Mouse (Mus musculus): ENCODE results near the gene Casp12. TPM values are rescaled to one million over a fixed set of nuclear protein-coding genes. Genes with fewer than 3 reads are reported as not detected.

Casp12 gene
- 0.12 TPM in 1 of 2 replicates, not detected in the other for polyA plus RNA-seq (2016; fragmentation: Nextera tagmentation; extraction: Ambion mirVana)

DNA sequence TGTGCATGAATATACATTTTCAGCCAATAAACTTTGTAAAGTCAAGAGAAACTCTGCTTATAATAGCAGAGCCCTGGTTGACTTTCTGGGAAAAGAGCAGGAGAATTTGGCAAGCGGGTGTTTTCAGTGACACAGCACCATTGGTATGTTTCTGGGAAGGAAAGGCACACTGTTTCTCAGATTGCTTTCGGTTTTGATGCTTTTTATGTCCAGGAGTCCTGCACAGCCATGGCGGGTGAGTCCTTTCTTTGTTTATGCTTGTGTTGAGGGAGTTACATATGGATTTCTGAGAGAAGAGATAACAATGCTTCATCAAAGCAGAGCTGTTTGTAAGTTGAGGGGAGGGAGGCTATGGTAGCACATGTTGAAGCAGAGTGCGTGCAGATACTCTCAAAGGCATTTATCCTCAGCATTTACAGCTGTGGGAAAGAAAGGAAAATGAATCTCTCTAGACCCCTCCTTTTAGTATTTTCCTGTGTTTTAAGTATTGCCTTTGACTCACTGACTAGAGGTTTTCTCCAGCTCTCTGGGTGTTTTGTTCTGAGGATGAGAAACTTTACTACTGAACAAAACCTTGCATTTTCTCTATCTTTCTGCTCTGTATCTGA lies at the start of gene Casp12:
Casp12 (plus strand) TSS at position 140 of the 608 bp plus-strand sequence.
- 81% methylated on average over 4 of the region's 4 CpGs for WGBS
- no peak within 1 kb of the TSS for H3K27ac ChIP-seq
- H3K4me3 ChIP-seq = no peak within 1 kb of the TSS
- no peaks in the 10 kb centered on the region for H3K27me3 ChIP-seq (ENCODE audit: insufficient read depth, poor library complexity, severe bottlenecking)
- no peaks in the 10 kb centered on the region for H3K36me3 ChIP-seq
- DNase-seq (ENCODE audit: low spot score) = no peak
- H3K4me1 ChIP-seq (replicated peaks) = no peaks in the 10 kb centered on the region
- no peaks in the 10 kb centered on the region for H3K9me3 ChIP-seq

DNA sequence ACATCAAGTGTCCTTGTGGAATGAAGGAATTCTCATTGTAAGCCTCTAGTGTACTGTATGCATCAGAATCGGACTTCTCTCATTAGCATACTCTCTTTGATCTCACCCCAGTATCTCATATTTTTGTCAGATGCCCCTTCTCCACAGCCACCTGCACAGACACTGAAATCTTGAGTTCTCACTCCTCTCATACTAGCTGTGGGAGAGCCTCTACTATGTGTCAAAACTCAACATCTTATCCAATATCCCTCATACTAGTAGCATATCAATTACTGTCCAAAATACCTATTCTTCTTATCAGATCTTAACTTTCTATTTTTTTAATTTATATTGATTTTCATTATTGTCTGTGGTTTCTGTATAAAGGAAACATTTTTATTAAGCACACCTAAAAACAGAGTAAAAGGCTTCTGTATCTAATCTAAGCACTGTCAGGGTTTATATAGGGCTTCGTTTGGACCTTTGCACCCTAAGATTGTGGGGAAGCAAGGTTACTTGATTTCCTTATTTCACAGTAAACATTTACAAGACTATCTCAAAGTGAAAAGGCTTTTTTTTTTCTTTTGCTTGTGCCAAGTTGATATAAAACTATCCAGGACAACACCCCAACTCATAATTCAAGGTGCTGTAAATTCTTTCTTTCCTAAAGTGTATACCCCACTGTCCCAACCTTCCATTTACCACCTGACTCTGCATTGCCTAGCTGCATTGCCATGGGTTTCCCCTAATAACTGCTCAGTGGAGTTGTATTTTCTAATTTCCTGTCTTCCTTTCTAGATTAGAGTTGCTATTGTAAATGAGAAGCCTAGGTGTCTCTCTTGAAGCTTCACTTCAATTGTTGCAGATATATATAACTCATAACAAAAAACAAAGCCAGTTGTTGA lies 48.6 kb upstream of the Casp12 start:
- DNase-seq (ENCODE audit: low spot score) = no peak
- H3K27ac ChIP-seq = no peak overlapping the region
- H3K27me3 ChIP-seq (ENCODE audit: insufficient read depth, poor library complexity, severe bottlenecking) = no peaks in the 10 kb centered on the region
- no peak overlapping the region for H3K4me3 ChIP-seq
- H3K9me3 ChIP-seq = no peaks in the 10 kb centered on the region
- WGBS = 85% methylated on average over 2 of the region's 2 CpGs
- H3K4me1 ChIP-seq (replicated peaks) = no peaks in the 10 kb centered on the region
- H3K36me3 ChIP-seq = no peaks in the 10 kb centered on the region

DNA sequence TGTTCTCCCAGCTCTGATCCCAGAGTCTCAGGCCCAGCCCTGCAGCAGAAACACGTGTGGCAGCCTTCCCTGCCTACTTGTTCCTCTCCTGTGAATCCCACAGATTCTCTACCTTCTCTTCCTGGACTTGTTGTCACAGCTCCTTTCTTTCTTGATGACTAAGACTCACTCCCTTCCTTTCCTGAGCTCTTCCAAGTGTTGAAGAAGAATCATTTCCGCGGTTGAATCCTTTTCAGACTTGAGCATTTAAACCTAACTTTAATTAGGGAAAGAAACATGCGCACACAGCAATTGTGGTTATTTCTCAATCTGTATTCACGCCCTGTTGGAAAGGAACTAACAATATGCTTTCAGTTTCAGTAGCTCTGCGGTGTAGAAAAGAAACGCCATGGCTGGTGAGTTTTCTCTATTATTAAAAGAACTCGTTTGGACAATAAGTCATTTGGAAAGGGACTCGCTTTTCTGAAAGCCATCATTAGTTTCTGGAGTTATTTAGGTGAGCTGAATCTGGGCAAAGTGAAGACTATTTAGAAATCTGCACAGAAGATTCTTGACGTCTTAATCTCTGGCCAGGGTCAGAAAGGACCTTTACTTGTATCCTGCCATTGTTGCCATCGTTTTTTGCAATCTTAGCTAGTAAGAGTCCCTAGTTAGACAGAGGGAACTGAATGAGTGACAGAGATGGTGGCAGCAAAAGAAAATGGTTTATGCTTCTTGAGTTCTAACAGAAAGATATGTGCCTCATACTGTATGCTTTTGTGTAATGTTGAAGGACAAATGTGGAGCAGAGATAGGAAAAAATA lies 46.7 kb upstream of the Casp12 start, which contains the start of gene Casp1:
Casp1 (plus strand) TSS at position 189 of the 803 bp plus-strand sequence.
- DNase-seq (ENCODE audit: low spot score) = no peak
- Histone ChIP-seq H3K4me3 (no peak within 1 kb of the TSS), H3K4me1 (replicated peaks) (no peaks in the 10 kb centered on the region), H3K36me3 (no peaks in the 10 kb centered on the region), H3K27me3 (ENCODE audit: insufficient read depth, poor library complexity, severe bottlenecking) (no peaks in the 10 kb centered on the region), H3K9me3 (no peaks in the 10 kb centered on the region), H3K27ac (no peak within 1 kb of the TSS)
- 71% methylated on average over 11 of the region's 11 CpGs for WGBS

DNA sequence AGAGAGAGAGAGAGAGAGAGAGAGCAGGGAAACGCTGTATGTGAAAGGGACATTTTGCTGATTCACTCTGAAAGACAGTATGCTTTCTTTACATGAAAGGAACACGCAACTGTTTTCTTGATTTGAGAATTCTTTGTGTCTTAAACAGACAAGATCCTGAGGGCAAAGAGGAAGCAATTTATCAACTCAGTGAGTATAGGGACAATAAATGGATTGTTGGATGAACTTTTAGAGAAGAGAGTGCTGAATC lies 46.2 kb upstream of the Casp12 start:
- H3K27ac ChIP-seq = no peak overlapping the region
- no peak for DNase-seq (ENCODE audit: low spot score)
- WGBS = 83% methylated on average over 2 of the region's 2 CpGs

DNA sequence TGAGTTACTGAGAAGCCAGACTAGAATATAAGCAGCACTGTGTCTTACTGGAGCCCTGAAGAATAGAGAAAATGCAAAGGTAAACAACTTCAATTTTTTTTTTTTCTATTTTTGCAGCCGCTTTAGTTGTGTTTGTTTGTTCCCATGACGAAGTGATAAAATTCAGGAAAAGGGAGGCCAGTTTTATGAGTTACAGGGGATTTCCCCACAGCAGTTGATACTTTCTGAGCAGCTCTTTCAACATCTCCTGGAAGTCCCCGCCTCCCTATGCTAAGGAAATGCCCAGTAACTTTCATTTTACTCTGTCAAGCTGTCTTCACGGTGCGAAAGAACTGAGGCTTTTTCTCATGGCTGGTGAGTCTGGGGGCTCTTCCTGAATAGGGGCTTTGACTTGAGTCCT lies 36.7 kb upstream of the Casp12 start, which contains the start of gene Casp4:
Casp4 (plus strand) TSS at position 268 of the 400 bp plus-strand sequence.
- no peak within 1 kb of the TSS for H3K27ac ChIP-seq

More for the DNA sequence above, 46.2 kb upstream of the Casp12 start:
- Histone ChIP-seq H3K9me3 (no peaks in the 10 kb centered on the region), H3K4me1 (replicated peaks) (no peaks in the 10 kb centered on the region), H3K27me3 (ENCODE audit: insufficient read depth, poor library complexity, severe bottlenecking) (no peaks in the 10 kb centered on the region), H3K4me3 (no peak overlapping the region), H3K36me3 (no peaks in the 10 kb centered on the region)

DNA sequence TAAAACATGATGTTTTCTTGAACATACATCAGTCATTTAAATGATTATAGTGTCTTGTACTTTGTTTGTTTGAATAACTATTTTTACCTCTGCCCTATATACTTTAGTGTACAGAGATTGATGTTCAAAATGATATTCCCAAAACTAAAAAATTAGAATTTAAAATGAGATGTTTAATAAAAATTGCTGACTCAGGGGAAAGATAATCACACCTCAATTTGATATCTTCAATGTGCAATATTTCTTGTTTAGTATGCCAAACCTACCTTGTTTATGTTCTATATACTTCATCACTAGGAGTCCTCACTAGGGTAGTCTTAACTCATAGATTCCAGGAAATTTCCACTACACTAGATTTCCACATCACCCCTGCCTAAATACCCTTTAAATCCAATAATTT lies 35.1 kb upstream of the Casp12 start:
- H3K9me3 ChIP-seq = no peaks in the 10 kb centered on the region

More for the DNA sequence above, 36.7 kb upstream of the Casp12 start, which contains the start of gene Casp4:
- DNase-seq (ENCODE audit: low spot score) = no peak
- no peak within 1 kb of the TSS for H3K4me3 ChIP-seq
- H3K36me3 ChIP-seq = no peaks in the 10 kb centered on the region
- no peaks in the 10 kb centered on the region for H3K27me3 ChIP-seq (ENCODE audit: insufficient read depth, poor library complexity, severe bottlenecking)
- 78% methylated on average over 5 of the region's 5 CpGs for WGBS
- H3K9me3 ChIP-seq = no peaks in the 10 kb centered on the region
- H3K4me1 ChIP-seq (replicated peaks) = no peaks in the 10 kb centered on the region

DNA sequence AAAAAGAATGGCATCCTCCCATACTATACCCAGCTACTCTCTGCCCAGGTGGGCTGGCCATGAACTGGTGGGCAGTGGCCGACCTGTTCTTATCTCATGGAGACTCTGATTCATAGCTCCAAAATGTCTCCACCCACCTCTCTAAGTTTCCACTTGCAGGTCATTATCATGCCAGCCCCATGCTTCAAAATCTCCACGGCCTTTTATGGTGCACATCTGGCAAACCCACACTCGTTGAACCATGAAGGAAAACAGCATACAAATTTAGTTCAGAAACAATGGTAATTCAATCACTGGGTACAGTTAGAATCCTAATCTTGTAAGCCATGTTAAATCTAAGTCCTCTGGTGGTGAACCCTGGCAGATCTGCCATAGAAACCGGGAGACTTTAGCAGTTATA lies 33.8 kb upstream of the Casp12 start:
- Histone ChIP-seq H3K36me3 (no peaks in the 10 kb centered on the region), H3K27me3 (ENCODE audit: insufficient read depth, poor library complexity, severe bottlenecking) (no peaks in the 10 kb centered on the region), H3K27ac (no peak overlapping the region), H3K4me3 (no peak overlapping the region), H3K9me3 (no peaks in the 10 kb centered on the region), H3K4me1 (replicated peaks) (no peaks in the 10 kb centered on the region)
- no peak for DNase-seq (ENCODE audit: low spot score)
- 82% methylated on average over 4 of the region's 4 CpGs for WGBS

More for the DNA sequence above, 35.1 kb upstream of the Casp12 start:
- Histone ChIP-seq H3K4me1 (replicated peaks) (no peaks in the 10 kb centered on the region), H3K36me3 (no peaks in the 10 kb centered on the region), H3K27ac (no peak overlapping the region), H3K4me3 (no peak overlapping the region), H3K27me3 (ENCODE audit: insufficient read depth, poor library complexity, severe bottlenecking) (no peaks in the 10 kb centered on the region)
- DNase-seq (ENCODE audit: low spot score) = no peak

DNA sequence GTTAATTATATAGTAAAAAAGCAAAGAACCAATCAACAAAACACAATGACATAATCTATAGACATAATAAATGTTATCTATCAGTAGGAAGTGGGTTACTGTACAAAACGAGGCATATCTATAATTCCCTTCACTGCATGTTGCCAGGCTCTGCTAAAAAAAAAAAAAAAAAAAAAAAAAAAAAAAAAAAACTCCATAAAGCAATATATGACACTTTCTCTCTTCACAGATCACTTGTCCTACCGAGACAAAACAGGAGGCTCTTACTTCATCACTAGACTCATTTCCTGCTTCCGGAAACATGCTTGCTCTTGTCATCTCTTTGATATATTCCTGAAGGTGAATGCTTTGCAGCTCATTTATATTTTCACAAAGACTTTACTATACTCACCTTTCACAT lies 17.0 kb upstream of the Casp12 start:
- H3K36me3 ChIP-seq = no peaks in the 10 kb centered on the region
- H3K27ac ChIP-seq = no peak overlapping the region
- no peaks in the 10 kb centered on the region for H3K9me3 ChIP-seq
- DNase-seq (ENCODE audit: low spot score) = no peak
- no peaks in the 10 kb centered on the region for H3K4me1 ChIP-seq (replicated peaks)
- 86% methylated on average over 3 of the region's 3 CpGs for WGBS
- no peak overlapping the region for H3K4me3 ChIP-seq
- H3K27me3 ChIP-seq (ENCODE audit: insufficient read depth, poor library complexity, severe bottlenecking) = no peaks in the 10 kb centered on the region

DNA sequence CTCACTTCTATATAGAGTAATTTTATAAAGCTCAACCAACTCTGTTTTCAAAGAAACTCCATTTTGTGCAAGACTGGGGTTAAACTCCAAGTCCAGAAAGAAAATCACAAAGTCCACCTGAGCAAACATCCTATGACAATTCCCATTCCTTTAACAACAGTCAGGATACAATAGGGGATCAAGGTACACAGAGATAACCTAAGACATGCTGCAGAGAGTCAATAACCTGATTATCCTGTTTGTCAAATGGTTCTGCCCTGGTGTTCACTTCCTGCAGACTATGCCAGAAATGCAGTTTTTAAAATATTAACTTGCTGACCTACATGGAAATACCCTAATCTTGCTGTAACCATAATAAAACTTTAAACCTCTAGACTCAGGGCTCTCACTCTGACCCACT lies 12.8 kb upstream of the Casp12 start:
- no peak for DNase-seq (ENCODE audit: low spot score)
- Histone ChIP-seq H3K27me3 (ENCODE audit: insufficient read depth, poor library complexity, severe bottlenecking) (no peaks in the 10 kb centered on the region), H3K4me1 (replicated peaks) (no peaks in the 10 kb centered on the region), H3K27ac (no peak overlapping the region), H3K4me3 (no peak overlapping the region), H3K36me3 (no peaks in the 10 kb centered on the region), H3K9me3 (no peaks in the 10 kb centered on the region)

DNA sequence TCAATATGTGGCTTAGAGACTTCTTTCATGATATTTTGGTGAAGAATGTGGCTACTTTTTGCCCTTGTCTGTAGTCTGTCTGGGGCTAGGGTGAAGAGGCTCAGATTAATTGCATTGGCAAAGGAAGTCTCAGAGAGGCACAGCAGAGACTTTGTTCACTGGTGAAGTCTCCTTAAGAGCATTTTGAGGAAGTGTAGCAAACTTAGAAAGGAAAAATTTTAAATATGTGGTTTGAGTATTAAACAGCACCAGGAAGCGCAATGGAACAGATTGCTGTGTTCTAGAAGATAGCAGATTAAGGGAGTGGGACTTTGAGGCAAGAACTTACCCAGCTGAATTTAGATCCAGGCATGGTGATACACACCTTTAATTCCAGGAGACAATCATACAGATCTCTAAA lies 11.8 kb upstream of the Casp12 start:
- 94% methylated on average over 1 of the region's 1 CpGs for WGBS
- Histone ChIP-seq H3K4me3 (no peak overlapping the region), H3K36me3 (no peaks in the 10 kb centered on the region), H3K9me3 (no peaks in the 10 kb centered on the region), H3K4me1 (replicated peaks) (no peaks in the 10 kb centered on the region), H3K27ac (no peak overlapping the region), H3K27me3 (ENCODE audit: insufficient read depth, poor library complexity, severe bottlenecking) (no peaks in the 10 kb centered on the region)
- no peak for DNase-seq (ENCODE audit: low spot score)

DNA sequence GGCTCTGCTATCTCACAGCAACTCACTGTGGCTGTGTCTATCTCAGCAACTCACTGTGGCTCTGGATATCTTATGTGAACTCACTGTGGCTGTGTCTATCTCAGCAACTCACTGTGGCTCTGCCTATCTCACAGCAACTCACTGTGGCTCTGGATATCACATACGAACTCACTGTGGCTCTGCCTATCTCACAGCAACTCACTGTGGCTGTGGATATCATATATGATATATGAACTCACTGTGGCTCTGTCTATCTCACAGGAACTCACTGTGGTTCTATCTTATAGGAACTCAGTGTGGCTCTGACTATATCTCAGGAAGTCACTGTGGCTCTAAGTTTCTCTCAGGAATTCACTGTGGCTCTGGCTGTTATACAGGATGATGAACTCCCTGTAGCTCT lies 2.1 kb upstream of the Casp12 start:
- no peaks in the 10 kb centered on the region for H3K9me3 ChIP-seq
- no peaks in the 10 kb centered on the region for H3K4me1 ChIP-seq (replicated peaks)
- H3K4me3 ChIP-seq = no peak overlapping the region
- H3K27ac ChIP-seq = no peak overlapping the region
- no peak for DNase-seq (ENCODE audit: low spot score)
- H3K27me3 ChIP-seq (ENCODE audit: insufficient read depth, poor library complexity, severe bottlenecking) = no peaks in the 10 kb centered on the region
- 86% methylated on average over 1 of the region's 1 CpGs for WGBS
- H3K36me3 ChIP-seq = no peaks in the 10 kb centered on the region

DNA sequence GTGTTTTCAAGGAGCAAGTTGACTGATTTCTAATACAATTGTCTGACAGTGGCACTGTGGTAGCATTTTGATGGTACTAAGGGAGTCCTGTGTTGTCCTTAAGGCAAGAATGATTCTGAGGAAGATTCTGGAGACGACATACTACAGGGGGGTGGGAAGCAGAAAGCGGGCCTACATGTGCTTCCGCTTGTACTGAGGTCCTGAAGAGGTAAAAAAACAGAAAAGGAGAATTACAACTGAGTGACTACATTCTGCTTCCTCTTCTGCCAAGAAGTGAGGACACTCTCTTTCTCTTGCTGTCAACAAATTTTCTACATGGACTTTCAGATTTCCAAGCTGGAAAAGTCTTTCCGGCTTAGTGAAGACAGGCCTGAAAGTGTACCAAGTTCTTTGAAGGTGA lies 1.1 kb upstream of the Casp12 start:
- no peak for DNase-seq (ENCODE audit: low spot score)
- Histone ChIP-seq H3K4me3 (no peak overlapping the region), H3K36me3 (no peaks in the 10 kb centered on the region), H3K9me3 (no peaks in the 10 kb centered on the region), H3K27me3 (ENCODE audit: insufficient read depth, poor library complexity, severe bottlenecking) (no peaks in the 10 kb centered on the region), H3K4me1 (replicated peaks) (no peaks in the 10 kb centered on the region), H3K27ac (no peak overlapping the region)
- 89% methylated on average over 4 of the region's 4 CpGs for WGBS

DNA sequence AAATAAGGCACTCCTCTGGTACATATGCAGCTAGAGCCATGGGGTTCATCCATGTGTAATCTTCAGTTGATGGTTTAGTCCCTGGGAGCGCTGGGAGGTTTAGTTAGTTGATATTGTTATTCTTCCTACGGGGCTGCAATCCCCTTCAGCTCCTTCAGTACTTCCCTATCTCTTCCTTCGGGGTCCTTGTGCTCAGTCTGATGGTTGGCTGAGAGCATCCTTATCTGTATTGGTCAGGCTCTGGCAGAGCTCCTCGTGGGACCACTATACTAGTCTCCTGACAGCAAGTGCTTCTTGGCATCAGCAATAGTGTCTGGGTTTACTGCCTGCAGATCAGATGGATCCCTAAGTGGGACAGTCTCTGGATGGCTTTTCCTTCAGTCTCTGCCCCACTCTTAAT lies 2.2 kb downstream of the Casp12 start:
- DNase-seq (ENCODE audit: low spot score) = no peak
- H3K9me3 ChIP-seq = no peaks in the 10 kb centered on the region
- no peak overlapping the region for H3K4me3 ChIP-seq
- H3K27ac ChIP-seq = no peak overlapping the region
- no peaks in the 10 kb centered on the region for H3K4me1 ChIP-seq (replicated peaks)
- H3K36me3 ChIP-seq = no peaks in the 10 kb centered on the region
- WGBS = 82% methylated on average over 4 of the region's 4 CpGs
- H3K27me3 ChIP-seq (ENCODE audit: insufficient read depth, poor library complexity, severe bottlenecking) = no peaks in the 10 kb centered on the region
